Mouse (Mus musculus) thymus, postnatal 25 days (tissue): ENCODE measurements around the gene Acsl5.
A peak's percentile ranks its signal among the peaks of the same experiment; 100 is the strongest.

Experiments used
- DNase-seq: peaks from one replicate; pipeline ENCODE4 v3.0.0; 2022

The Acsl5 gene

DNA sequence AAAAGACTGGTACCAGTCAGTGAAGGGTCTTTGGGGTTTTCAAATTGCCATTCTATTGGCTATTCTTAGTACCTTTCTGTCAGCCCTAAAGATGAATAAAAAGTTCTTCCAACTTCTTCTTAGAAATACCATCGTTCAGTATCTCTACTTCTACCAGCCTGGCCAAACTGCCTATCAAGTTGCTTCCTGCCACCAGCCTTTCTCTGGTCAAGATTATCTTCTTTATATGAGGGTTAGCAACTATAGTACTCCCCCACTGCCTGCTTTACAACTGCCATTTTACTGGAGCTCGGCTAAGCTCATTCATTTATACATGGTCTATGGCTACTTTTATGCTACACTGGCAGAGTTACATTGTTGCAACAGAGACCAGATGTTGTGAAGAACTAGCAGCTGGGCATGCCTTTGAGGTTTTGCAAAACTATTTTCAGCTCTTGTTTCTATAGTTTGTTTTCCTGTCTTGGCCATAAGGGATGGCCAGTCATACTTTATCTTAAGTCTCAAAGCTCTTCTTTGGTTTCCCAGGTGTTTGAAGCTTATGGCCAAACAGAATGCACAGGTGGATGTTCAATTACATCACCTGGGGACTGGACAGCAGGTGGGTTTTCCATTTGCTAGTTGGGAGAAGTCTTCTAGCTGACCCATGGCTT lies 39.0 kb downstream of the Acsl5 start:
- no peak for DNase-seq

DNA sequence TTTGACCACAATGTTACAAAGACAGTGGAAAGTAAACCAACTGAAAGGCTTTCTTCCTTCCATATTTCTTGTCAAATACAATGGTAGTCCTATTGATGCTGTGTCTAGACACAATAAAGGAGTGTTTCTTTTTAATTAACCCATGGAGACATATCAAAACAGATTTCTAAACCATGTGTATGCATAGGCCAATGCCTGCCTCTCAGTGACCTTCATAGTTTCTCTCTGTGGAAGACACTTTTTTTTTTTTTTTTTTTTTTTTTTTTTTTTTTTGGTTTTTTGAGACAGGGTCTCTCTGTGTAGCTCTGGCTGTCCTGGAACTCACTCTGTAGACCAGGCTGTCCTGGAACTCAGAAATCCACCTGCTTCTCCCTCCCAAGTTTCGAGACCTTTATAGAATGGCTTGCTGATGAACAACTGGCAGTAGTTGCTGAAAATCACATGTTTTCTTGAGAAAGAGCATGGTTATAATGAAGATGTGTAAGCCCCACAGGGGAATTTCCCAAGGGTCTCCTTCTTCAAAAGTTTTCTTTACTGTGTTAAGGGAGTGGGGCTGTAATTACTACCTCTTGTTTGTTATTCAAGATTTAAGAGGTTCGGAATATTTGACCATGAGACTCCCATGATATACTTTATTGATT lies 40.6 kb downstream of the Acsl5 start:
- DNase-seq, result no peak

DNA sequence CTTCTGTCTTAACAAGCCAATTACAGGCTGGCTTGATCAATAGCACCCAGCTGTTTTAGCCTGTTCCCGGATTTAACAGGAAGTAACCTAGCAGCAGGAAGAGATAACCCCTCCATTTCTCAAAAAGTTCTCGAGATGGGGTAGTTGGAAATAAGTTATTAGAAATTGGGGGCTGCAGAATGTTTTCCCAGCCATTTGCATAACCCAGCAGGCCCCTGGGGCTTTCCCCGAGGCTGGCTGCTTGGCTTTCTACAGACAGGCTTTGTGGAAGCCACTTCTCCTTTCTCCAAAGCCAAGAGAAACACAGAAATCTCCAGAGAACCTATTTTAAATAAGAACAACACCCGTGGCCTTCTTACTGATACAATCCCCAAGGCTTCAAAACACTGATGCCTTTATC lies 41.4 kb downstream of the Acsl5 start:
- DNase-seq, result no peak

DNA sequence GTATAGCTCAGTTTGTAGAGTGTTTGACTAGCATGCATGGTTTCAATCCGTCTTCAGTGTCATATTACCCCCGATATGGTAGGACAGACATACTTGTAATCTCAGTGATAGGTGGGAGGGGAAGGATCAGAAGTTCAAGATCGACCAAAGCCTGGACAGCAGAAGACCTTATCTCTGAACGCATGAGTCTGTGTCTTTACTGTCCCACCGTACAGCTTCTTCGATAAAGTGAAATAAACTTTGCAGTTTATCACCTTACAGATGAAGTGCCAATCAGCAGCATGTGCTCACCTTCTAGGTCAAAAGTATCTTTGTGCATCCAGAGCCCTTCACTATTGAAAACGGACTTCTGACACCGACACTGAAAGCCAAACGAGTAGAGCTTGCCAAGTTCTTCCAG lies 43.3 kb downstream of the Acsl5 start:
- DNase-seq, result no peak

DNA sequence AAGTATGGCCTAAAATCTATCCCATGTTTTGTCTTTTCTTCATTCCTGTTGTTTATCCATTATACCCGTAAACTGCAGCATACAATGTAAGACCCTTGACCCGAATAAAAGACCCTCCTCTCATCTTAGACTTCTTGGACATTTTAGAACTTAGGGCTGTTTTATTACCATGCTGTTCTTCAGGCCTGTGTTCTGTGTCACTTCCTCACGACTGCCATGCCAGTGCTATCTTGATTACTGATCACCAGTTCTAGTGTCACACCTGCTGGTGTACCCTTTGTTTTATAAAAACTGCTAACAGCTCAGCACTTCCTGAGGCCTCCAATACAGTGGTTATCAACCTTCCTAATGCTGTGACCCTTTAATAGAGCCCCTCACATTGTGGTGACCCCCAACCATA lies 43.8 kb downstream of the Acsl5 start:
- no peak for DNase-seq

DNA sequence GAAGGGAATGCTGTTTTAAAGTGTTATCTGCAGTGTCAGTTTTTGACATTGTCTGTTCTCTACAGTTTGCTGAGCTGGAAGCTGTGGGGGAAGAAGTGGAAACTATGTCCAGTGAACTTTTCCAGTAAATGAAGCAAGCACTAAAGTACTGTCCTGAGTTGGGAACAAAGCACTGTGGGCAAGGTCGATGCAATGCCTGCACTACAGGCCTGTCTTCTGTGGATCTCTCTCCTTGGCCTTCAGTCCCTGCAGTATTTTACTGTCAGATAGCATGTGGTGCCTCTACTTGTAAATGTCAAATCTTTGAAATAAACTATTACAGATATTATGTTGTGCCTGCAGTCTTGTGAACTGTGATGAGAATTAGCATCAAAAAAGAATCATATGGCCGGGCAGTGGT lies 44.6 kb downstream of the Acsl5 start:
- no peak for DNase-seq

DNA sequence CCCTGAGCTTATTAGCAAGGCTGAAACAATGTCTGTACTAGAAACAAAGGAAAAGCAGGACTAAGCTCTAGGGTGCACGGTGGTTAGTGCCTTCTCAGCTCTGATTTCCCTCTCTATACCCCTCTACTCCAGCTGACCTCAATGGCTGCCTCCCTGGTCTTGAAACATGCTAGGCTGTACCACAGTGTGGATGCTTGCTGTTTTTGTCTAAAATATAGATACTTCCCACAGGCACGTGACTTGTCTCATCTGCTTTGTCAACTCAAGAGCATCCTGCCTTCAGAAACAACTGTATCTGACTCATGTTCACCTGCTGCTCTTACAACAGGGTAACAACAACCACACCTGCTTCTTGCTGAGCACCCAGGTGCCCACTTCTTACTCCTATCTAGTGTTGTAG lies 45.8 kb downstream of the Acsl5 start:
- DNase-seq, result no peak

DNA sequence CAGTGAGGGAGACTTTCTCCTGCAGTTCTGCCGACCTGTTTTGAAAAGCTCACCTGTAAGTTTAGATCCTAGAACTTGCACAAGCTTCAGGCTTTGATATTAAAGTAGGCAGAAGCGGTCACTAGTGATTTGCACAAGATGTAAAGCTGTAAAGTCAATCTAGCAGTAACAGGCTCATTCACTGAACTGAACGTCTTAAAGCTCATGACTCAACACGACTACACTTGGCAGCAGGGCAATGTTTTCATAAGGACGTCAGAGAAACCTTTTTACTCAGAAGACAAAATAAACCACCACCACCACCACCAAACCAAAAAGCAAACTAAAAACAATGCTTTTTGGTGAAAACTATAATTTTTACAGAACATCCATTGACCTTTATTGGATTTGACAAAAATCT lies 46.2 kb downstream of the Acsl5 start:
- no peak for DNase-seq

DNA sequence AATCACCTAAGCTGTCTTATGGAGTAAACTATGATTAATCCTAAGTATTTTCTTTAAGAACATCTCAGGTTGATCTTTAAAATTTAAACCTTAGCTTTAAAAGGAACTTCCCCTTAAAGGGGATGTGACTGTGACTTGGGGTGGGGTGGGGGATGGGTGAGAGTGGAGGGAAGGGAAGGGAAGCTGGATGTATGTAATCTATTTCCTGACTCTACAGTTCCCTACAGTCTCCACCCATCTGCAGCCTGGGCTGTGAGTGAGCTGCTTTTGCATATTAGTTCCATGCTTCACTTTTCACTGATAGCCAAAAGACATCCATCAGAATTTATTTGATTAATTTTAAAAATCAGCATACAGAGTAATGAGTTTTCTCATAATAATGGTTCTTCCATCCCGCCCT lies 47.6 kb downstream of the Acsl5 start:
- DNase-seq, result no peak

DNA sequence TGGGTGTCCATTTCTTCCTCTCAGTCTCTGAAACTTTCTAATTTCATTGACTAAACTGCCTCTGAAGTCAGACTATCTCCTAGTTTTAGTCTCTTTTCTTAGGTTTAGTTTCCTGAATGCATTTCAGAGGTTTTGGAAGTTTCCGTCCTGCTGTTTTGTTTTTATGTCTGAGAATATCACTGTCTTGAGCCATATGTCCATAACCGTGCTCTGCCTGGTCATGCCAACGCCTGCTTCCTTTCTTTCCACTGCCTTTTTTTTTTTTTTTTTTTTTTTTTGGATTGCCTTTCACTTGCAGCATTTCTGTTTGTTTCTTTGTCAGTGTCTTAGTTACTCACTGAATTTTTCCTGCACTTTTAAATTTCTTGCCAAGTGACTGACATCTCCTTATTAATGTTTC lies 48.8 kb downstream of the Acsl5 start:
- DNase-seq, result no peak

DNA sequence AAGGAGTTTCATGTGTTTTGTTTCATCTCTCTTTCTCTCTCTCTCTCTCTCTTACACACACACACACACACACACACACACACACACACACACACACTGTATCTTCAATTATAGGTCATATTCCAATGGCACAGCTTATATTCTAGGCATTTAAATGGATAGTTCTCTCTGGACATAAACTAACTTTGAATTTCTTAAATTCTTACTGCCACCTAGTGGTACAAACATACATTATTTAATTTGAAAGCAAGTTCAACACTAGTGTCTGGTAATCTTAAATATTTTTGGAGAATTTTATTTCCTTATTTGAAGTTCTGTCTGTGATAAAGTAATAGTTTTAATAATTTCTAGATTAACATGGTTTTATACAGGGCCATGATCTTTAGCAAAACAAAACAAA lies 53.3 kb downstream of the Acsl5 start:
- DNase-seq, result no peak

DNA sequence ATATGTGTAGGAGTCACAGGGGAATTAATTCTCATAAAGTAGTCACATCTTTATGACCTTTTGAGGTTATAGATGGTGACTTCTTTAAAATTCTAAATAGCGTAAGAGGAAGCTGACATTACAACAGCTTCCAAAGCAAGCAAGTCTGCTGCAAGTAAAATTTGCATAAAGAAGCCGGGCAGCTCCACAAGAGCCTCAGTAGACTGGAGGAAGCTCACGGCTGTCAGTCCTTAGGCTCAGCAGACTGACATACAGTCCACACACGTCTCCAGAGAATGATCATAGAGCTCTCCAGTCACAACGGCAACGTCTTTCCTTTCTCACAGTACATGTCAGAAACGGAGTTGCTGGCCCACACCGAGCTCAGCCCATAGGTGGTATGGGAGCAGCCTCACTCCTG lies 60.1 kb downstream of the Acsl5 start:
- DNase-seq, result no peak

DNA sequence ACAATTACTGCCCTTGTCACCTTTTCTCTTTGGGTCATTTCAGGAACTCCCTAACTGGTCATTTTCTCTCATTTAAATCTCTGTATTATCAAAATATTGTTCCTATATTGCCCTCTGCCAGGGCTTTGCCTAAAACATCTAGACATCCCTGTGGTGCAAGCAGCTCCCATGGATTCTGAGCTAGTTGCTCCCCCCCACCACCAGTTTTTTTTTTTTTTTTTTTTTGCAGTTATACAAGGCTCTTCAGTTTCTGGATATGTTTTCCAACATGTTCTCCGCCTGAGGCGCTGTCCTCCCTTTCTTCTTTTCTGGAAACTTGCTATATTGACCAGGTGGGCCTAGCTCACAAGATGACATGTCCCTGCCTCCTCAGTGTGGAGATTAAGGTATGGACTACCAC lies 61.9 kb downstream of the Acsl5 start:
- no peak for DNase-seq

DNA sequence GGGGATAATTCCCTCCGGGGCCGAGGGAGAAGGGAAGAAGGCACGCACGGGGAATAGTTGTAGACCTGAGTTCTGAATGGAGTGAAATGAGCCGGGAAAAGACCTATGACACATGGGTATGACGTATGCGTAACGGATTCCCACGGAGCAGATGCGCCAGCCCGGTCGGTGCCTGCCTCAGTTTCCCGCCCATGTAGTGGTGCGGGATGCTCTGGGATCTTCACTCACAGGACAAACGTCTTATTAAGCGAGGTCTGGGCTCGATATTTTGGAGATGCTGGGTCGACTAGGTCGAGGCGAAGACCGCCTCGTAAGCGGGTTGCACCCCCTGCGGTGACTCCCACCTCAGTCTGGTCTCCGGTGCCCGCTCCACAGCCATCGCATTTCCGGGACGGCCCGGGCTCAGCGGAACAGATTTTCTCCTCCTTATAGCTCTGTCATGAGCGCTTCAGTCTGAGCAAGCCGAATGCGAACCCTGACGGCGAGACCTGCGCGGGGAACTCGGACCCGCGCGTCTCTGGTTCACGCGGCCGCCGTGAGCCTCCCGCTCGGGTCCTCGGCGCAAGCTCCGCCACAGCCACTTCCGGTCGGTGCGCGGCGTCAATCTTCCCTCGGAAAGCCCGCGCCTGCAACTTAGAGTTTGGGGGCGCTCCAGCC lies 63.8 kb downstream of the Acsl5 start, which contains the start of gene Zdhhc6:
Zdhhc6 (minus strand) TSS at position 581 of the 657 bp plus-strand sequence.
- DNase-seq, result peak; percentile 85

DNA sequence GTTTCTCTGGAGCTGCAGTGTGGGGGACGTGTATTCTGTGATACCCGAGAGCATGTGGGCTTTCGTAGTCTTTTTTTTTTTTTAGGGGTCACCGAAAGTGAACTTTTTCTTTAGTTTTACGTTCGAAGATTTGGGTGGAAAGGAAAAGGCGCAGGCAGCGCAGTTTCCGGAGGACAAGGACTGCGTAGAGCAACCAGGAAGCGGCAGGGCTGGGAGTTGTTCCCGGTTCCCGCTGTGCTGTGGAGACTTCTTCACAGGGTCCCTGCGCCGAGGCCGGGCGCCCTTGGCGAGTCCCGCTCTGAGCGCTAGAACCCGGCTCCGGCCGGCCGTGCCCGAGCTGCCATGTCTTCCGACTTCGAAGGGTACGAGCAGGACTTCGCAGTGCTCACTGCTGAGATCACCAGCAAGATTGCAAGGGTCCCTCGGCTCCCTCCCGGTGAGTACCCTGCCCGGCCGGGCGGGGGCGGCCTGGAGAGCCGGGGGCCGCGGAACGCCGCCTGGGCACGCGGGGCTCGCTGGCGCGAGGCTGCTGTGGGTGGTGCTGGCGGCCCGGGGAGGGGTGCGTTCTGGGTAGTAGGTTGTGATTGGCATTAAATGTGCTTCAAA lies 64.5 kb downstream of the Acsl5 start, which contains the start of gene Vti1a:
Vti1a (plus strand) TSS at position 187 of the 606 bp plus-strand sequence.
- peak; percentile 86 for DNase-seq

DNA sequence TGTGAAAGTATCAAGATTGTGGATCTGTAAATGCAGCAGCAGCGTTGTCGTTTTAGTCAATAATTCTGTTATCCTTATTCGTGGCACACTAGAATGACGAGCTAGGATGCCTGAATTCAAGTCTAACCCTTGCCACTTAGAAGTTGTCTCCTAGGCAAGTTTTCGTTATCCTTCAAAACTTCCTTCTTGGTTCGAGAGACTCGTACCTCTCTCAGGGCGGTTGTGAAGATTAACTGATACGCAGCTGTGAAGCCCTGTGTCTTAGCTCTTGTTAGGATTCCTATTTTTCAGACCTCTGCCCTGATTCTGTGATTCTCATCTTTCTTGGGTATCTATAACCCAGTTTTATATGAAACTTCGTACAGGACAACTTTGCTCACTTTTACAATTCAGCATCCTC lies 65.2 kb downstream of the Acsl5 start:
- DNase-seq, result no peak

DNA sequence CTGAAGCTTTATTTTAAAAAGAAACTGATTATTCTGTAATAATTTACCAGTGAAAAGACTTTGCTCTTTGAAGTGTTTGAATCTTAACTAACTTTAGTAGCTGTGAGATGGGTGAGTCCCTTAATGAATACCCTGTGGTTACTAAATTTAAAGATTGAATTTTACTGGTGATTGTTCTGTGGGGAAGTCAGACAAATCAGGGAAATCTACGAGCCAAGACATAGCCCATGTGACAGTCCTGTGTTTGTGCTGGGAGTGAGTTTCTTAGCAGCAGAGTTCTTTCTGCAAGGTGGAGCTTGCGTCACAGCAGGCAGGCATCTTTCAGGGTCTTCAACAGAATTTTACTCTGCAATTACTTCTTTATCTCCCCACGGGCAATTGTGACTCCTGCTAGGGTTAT lies 67.3 kb downstream of the Acsl5 start:
- DNase-seq, result no peak

DNA sequence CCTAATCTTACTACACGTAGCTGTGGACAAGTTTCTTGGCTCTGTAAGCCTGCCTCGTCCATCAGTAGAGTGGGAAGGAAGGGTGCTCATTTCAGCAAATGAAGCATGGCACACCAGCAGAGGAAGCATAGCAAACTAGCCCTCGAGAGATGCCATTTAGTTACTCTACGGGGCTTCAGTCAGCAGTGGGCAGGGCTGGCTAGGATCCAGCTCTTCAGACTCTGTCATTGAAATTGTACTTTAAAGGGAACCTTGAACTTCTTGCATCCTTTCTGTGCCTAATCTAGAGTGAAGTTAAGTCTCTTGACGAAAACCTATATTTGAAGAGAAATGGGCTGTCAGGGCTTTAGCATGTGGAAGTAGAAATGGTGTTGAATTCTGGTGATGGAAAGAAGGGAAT lies 67.8 kb downstream of the Acsl5 start:
- no peak for DNase-seq

DNA sequence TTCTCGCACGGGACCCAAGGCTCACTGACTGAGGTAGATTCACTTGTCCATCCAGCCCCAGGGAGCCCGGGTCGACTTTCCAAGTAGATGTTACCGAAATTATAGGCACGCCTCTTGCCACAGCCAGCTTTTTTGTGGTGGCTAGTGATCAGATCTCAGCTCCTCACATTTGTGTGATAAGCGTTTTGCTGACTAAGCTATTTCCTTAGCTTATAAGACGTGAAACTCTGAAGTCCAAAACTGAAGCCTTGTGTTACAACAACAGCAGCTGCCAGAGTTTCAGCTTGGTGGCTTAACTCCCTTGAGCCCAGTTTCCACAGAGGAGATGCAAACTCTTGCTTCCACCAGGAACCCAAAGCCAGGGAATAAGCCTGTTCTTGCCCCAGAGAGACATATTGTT lies 70.9 kb downstream of the Acsl5 start:
- DNase-seq, result no peak

DNA sequence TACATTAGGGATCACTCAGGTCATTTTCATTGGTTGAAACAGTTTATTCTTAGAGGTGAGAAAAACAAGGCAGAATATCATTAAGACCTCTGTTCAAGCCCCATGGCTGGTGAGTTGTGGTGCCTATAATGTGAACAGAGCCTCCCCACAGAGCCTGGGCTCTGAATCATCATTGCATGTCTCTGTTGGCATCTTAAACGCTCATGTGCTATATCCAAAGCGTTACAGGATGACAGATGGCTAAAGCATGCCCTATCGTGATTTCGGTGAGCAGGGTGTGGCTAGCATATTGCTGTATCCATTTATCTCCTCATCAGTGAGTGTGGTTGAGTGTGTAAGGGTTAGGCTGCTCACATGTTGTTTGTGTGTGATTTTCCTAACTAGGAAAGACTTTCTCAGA lies 75.8 kb downstream of the Acsl5 start:
- DNase-seq, result no peak

DNA sequence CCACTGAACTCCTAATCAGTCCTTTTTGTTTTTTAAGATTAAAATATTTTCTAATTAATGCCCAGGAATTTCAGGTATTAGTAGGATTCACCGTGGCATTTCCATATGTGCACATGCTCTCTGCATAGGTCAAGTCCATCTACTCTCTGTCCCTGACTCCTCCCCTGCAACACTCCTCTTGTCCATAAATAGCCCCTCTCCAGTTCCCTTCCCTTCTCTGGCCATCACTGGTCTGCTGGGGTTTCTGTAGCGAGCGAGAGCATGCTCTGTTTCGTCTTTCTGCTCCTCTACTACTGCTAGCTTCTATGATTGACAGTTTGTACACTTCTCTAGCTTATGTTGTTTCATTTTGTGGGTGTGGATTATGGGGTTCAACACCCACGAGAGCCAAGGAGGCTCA lies 80.0 kb downstream of the Acsl5 start:
- no peak for DNase-seq

DNA sequence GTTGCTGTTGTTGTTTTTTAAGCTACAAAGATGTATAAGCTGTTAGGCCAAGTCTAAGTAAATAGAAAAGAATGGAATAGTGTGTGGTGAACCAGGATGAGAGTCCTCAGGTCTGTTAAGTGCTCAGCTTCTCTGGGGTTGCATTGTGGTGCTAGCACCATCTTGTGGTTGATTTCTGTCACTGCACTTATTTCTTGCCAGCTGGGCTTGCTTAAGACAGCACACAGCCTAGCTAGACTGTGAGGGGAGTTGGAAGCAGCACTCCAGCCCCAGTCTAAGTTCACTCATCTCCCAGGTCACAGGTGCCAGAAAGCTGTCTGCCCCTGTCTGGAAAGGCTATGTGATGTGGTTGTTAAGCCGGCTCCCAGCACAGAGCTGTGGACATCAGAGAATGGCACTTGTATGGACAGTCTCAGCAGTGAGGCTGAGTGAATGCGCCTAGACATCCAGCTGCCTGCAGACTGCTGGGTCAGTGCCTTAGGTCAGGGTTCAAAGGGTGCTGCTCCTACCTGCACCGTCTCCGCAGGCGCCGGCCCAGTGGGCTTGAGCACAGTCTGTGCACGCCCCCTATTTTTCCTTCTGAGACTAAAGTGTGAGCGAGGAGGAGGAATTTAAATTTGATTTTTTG lies 81.0 kb downstream of the Acsl5 start:
- peak; percentile 62 for DNase-seq

DNA sequence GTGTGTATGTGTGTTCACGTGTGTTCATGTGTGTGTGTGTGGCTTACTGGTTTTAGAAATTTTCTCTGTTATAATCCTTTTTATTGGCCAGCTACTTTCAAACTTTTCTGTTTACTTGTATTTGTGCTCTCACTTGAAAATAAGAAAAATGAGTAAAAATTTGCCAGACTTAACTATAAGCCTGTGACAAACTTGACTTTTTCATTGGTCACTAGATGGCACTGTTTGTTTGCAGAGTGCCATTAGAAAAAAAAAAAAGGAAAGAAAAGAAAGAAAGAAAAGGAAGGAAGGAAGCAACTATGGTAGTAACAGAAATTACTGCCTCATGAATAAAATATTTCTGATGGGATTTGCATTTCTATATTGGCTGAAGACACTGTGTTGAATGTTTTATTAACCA lies 84.1 kb downstream of the Acsl5 start:
- DNase-seq, result no peak

DNA sequence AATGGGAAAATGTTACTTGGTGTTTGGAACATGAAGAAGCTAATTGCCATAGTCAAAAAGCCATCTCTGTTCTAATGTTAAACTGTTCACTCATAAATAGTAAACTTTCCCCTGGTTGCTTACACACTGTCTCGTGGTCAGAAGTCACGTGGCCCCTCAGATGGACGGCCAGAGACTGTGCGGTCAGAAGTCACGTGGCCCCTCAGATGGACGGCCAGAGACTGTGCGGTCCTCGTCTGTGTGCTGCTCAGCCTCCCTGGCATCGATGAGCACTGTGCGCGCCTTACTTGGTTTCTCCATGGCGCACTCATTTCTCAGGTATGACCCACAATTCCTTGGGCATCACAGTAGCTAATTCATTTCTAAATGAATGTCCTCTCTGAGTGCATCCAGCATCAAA lies 84.7 kb downstream of the Acsl5 start:
- DNase-seq, result no peak
